Mouse (Mus musculus) right cerebral cortex, postnatal 4 days (tissue): ENCODE measurements at regions not wholly inside any gene's neighbourhood (a gene's known extent, or its start where the extent isn't known, plus 50 kb on each side); places are given as distances from the start of the nearest gene placed in this dataset.
"Not testable (repeated sequence)": the region's sequence is repeated elsewhere in the genome, so short reads cannot be mapped to it uniquely, and the experiment has no call there.

Source experiments
- DNase-seq: peaks from one replicate; pipeline ENCODE4 v3.0.0-alpha.2; 2022

DNA sequence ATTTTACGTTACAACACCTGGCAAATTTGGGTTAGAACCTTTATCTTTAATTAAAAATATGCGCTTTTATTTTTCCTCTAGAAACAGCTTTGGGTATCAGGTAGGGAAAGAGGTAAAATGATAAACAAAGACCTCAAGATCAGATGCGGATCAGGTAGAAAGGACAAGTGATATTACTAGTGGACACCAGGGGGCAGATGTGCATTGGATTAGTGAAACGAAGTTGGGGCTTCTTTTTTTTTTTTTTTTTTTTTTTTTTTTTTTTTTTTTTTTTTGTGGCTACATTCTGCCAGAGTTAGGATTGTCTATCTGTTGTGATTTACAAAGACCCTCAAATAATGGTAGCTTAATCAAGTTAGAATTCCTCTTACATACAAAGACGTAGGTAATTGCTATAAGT lies 153.8 kb downstream of the Cd109 start:
- peak; percentile 28 for DNase-seq

DNA sequence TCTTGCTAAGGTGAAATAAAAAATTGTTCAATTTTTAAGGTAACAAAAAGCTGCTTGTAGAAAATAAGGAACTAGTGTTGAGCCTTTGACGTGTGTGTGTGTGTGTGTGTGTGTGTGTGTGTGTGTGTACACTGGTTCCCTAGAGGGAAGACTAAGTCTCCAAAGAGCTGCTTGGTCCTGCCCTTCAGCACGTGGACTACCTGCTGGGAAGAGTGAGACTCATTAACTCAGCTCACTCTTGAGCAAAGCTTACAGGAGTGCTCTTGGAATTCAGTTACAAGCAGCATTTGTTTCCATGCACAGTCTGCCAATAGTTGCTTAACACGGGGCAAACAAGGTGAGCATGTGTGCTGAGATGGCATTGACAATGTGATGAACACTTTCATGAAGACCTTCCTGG lies 158.6 kb downstream of the Cd109 start:
- no peak for DNase-seq

DNA sequence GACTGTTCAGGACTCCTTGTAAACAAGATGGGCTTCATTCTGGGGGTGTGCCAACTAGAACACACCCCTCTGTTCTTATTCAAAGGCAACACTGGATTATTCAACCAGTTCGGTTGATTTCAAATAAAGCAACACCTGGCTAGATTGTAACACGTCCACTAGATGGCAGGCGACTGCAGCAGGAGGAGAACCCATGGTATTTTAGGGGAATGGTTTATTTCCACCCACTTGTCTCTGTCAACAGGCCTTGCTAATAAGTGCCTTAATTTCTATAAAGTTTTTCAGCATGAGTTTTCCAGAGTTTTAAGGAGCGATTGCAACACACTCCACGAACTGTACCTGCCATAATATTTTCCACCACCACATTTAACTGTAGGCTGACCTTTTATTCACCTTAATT lies 160.1 kb downstream of the Cd109 start:
- peak; percentile 58 for DNase-seq

DNA sequence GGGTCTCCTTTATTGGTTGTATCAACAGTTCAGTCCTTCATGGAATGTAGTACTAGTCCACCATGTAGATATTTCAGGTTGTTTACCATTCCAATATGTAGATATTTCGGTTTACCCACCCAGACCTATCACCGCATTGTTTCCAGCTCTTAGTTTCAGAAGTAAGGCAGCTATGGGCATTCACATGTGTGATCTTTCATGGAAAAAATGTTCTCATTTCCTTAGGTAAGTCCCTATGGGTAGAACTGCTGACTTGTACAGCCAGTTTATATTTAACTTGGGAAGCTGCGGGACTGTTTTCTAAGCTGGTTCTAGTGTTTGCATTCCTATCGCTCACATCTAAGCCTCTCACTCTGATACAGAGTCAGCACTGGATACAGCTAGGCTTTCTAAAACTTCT lies 165.2 kb downstream of the Cd109 start:
- no peak for DNase-seq

DNA sequence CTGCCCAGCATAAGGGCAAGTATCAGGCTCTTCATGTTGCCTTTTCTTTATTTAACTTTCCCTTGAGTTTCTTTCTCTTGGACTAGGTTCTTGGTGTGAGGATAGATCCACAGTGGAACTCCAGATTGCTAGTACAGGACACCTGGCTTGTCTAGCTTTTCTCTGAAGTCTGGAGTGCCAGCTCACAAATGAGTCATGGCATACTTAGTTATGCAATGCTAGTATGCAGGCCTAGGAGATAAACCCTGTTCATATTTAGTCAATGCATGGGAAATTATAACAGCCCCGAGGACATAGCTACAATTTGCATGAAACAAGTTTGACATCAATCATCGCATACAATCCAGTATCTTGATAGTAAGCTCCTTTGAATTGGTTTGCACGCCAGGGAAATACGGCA lies 167.0 kb downstream of the Cd109 start:
- no peak for DNase-seq

DNA sequence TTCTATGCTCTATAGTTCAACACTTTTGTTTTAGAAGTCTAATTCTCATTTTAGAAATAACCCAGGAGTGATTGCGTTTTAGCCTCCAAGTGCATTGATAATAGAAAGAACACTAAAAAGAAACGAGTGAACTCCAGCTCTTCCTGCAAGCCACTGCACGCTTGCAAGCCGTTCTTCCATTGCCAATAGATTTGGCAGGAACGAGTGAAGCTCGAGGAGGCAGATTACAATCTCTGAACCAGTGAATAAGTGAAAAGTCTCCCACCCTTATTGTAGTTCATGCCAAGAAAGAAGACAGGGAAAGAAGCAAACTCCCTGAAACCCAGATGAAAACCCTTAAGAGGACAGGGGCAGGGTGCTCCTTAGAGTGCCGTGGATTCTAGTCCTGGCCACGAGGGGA lies 167.5 kb downstream of the Cd109 start:
- DNase-seq = no peak

DNA sequence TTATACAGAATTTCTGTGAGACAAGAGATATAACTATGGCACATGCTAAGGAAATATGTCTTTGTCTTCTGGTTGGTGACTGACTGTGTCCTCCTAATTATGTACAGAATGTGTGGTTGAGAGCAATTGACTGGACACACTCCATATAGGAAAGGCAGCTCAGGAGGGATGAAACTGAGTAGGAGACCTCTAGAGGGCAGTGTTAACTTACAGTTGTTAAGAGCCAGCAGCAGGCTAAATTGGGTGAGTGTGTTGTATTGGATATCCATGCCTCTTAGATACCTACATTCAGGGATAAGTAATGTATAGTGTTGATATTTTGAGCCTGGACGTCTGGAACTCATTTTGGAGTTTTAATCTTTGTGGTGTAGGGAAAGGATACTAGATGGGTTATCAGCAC lies 172.5 kb downstream of the Cd109 start:
- DNase-seq = no peak

DNA sequence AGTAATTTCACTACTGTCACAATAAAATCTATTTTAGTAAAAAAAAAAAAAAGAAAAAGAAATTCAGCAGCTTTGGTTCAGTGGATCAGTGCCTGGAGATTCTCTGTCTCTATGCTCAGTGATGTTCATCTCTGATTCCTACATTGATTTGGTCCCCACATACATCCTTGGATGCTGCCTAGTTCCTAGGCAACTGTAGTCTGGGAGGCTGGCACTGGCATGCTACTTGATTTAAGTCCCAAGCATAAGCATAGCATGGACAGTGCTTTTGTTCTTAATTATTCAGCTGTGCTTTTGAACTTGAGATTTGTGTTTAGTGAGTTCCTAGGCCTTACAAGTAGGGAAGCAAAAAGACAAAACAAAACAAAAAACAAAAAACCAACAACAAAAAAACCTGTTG lies 174.4 kb downstream of the Cd109 start:
- peak; percentile 6 for DNase-seq

DNA sequence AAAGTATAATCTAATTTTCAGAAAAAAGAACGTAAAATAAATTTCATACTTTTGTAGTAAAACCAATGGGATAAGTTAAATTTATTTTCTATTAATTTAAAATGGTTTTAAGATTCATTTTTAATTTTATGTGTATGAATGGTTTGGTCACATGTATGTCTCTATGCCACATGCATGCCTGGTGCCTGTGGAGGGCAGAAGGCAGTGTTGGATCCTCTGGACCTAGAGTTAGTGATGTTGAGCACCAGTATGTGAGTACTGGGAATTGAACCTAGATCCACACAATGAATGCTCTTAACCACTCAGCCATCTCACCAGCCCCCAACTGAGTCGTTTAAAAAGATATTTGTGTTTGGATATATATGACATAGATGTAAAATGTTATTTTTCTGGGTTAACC lies 174.8 kb downstream of the Cd109 start:
- DNase-seq = no peak

DNA sequence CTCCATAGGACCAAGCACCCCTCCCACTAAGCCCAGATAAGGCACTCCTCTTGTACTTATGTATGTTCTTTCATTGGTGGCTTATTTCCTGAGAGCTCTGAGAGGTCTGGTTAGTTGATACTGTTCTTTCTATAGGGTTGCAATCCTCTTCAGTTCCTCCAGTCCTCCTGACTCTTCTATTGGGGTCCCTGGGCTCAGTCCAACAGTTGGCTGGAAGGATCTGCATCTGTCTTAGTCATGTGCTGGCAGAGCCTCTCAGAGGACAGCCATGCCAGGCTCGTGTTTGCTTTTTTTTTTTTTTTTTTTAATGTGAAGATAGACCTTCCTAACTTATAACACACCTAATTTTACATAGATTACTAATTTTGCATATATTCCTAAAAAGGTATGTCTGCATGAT lies 180.5 kb downstream of the Cd109 start:
- DNase-seq = no peak

DNA sequence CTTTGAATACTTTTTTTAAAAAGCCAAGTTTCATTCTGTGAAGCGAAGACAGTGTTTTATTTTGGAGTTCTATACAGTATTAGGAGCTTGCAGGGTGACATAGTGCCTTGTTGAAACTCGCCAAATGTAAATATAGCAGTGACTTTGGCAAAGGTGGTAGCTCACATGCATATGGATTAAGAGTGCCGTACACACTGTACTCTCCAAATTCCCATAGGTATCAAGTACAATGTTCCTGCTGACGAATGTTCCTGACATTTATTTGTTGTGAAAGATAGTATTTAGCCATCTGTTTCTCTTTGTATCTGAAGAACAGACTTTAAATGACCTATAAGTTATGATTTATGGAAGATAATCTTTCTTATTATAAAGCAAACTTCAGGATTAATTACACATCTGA lies 201.9 kb downstream of the Cd109 start:
- DNase-seq = no peak

DNA sequence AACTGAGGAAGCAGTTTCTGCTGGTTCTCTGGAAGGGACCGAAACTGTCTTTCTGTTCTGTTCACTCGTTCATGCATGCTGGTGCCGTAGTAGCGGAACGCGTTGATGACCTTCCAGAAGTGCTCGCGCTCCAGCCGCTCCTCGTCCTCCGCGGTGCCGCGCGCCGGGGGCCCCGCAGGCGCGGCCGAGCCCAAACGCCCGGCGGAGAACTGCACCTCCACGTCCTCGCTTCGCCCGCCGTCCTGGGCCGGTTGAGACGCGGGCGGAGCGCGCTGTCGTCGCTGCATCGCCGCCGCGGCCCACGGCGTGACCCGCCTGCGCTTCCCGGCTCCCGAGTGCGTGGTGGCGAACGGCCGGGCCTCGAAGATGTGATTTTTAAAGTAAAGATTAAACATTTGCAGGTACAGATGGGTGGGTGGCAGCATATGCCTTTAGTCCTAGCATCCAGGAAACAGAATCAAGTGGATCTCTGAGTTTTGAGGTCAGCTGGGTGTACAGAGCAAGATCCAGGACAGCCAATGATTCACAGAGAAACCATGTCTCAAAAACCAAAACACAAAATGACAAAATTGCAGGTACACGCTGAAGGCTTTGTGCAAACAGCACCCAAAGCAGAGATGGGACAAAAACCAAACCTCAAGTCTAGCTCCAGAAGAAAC lies 206.3 kb downstream of the Cd109 start:
- peak; percentile 2 for DNase-seq

DNA sequence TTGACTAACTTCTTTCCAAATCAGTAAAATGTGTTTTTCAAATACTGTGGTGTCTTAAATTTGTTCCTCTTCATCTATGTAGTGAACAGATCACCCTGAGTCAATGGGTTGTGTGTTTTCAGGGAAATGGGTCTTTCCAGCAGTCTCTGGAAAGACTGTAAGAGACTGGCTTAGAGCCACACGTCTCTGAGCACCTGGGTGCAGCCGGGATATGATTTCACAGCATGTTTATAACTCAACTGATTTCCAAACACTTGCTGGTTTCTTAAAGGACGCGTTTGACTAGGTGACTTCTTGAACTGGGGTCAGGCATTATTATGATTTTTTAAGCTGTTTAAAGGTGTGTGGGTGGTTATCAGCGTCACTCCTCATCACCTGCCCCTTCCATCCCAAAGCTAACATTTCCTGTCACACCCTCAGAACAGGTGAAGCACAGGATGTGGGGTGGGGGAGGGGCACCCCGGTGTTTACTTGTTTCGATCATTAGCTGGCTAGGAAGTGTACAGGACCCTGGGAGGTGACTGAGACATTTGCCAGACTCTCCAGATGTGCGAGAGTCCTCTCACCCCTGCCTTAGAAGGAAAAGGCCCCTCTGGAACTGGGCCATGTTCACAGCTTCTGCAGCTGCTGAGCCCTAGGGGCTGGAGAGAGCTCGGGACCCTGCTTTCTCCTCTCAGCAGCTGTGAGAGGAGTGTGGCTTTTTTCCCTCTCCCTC lies 229.8 kb downstream of the Cd109 start:
- no peak for DNase-seq

DNA sequence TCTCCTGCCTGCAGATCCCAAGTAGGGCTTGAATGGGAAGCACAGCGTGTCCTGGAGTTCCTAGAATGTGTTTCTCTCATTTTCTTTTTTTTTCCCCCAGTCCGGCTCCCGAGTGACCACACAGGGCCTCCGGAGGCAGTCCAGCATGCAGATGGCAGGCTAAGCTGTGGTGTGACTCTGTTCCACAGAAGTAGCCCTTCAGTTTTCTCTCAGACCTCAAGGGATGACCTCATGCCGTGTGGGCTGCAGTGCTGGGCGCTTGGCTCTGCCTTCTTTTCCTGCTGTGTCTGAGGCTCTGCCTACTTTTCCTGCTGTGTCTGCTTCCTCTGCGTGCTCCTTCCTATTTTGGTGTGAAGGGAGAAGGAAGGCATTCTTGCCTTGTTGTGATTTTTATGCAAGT lies 230.8 kb downstream of the Cd109 start:
- no peak for DNase-seq

DNA sequence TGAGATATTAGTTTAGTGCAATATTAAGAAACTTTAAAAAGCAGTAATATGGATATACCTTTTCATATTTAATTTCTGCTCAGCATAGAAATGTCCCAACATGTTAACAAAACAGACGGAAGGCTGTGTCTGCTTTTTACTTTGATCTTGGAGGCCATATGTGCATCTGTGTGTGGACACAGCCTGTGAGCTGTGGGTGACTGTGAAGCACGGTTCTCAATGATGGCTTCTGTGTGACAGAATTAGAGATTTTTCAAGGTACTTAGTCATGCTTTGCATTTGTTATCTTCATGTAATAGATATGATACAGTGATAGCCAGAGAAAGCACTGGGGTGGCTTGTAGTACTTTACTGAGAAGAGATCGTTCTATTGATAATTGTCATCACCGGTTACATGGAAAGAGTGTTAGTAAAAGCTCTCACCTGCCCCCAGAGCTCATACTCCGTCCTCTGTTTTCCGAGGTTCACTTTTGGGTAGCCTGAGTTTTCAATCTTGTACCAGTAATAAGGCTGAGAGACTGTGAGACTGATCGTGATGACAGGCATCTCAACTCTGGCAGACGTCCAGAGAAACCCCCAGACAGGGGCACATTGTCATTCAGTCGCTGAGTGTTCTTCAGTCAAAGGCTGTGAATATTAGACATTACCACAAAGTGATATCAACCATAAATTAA lies 232.7 kb downstream of the Cd109 start:
- no peak for DNase-seq

DNA sequence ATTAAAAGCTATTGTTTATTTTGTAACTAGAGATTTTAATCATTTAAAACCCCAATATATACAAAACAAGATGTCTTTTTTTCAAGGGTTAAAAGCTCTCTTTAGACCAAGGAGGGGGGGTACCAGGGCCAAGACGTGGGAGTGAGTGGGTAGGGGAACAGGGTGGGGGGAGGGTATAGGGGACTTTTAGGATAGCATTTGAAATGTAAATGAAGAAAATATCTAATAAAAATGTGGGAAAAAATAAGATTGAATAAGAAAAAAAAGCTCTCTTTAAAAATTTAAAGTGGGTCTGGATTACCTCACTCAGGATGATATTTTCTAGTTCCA lies 233.2 kb downstream of the Cd109 start:
- DNase-seq = not testable (repeated sequence)

DNA sequence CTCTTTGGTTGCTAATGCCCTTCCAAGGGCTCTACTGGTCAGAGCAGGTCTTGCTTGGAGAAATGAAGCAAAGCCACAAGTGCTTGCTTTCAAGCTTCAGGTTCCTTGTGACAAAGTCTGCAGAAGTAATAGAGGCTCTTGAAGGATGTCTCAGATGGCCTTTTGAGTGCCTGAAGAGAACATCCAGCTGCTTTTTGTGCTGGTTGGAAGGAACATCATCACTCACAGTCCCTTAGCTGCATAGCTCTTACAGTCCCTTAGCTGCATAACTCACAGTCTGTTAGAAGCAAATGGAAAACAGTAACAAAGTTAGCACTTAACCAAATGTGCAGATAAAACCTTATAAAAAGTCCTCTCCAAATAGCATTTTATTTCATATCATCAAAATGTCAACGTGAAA lies 241.6 kb downstream of the Cd109 start:
- no peak for DNase-seq

DNA sequence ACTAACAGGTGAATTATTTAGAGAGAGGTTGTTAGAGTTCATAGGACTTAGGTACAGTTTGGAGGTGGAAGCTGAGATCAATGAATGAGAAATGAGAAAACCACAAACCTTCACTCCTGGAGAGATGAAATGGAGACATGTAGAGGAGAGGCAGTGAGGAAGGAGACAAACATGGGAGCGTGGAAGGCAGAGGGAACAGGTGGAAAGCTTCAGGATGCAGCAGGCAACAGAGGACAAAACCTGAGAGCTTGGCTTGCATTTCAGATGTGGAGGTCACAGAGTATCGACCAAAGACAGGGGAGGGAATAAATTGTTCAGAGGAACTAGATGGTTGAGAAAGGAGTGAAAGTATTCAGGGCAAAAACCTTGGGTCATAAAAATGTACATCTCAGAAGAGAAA lies 244.6 kb downstream of the Cd109 start:
- DNase-seq = no peak

DNA sequence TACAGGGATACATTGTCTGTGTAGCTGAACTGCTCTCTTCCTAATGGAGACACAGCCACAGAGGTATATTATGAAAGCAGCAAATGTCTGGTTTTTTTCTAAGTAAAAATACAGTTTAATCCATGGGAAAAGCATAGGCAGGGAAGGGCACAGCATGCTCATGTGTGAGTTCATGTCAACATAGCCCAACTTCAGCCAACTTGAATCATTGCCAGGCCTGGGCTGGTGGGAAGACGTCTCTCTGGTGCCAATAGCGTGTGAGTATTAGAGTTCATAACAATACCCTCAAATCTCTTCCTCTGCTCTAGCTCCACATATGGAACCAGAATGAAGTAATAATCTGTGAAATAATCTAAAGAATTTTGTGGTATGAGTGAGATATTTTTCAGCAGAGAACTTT lies 257.2 kb downstream of the Cd109 start:
- DNase-seq = no peak

DNA sequence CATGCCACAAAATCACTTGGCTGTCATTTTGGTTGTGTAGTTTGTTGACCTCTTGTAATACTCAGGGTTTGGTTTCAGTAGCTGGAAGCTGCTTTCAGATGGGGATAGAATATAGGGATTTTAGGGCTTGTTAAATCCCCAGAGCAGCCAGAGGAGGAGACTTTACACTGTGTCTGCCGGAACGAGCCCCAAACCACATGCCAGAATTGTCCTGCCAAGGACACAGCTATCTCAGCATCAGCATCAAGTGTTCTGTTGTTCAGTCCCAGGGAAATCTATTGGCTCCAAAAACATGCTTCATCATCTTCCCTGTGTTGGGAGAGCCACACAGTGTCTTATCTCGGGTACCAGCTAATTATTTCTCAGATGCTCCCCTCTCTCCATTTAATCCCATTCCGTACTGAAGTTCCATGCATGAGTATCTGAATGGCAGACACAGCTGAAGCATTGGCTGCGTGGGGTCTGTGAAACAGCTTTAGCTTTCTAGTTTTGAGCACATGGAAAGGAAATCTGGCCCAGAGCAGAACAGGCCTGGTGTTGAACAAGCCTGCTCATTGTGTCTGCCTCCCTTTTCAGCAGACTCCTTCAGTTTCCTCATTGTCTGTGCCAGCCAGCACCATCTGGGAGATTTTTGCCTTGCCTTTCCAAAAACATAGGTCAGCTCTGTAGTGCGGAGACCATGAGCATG lies 264.8 kb downstream of the Cd109 start:
- peak; percentile 32 for DNase-seq

DNA sequence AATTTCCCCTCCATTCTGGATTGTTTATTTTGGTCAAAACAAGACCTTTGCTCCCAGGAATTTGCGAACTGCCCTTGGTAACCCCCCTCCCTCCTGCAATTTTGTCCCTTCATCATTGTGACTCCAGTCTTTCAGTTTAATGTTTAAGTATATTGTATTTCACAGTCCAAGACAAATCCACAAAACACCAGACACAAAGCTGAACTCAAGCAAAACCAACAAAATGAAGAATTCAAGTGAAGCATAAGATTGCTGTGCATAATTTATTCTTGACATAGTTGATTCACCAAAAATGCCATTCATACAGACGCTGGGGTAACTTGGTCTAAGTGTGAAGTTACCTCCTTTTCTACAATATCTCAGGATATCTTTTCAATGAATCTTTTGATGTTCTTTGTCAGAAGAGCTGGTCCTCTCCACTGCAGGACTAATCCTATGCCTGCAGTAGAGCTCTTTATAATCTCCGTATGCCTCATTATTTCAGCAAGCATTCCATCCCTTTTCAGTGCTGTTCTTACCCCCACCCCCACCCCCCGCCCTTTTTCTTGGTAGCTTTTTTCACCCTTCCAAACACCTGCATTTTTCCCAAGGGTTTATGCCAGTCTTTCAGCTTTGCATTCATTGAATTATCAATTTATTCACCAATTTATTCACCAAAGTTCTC lies 265.4 kb downstream of the Cd109 start:
- DNase-seq = no peak

DNA sequence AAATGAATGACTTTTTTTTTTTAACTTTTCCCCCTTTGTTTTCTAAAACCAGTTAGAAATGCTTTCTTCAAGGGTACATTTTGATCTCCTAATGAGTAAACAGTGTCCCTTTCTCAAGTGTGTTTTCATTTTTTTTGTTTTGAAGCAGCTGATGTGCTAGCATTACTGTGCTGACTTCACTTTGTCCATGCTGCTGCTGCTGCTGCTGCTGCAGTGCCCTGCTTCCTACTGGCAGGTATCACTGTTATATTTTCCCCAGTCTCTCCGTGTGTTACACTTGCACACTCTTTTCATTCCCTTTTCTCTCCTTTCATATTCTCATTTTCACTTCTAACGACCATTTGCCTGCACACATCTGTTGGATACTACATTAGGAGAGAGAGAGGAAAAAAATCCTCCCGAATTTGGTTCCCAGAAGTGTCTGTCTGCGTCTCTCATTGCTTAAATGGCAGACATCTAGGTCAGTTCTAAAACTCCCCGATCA lies 266.0 kb downstream of the Cd109 start:
- DNase-seq = no peak

DNA sequence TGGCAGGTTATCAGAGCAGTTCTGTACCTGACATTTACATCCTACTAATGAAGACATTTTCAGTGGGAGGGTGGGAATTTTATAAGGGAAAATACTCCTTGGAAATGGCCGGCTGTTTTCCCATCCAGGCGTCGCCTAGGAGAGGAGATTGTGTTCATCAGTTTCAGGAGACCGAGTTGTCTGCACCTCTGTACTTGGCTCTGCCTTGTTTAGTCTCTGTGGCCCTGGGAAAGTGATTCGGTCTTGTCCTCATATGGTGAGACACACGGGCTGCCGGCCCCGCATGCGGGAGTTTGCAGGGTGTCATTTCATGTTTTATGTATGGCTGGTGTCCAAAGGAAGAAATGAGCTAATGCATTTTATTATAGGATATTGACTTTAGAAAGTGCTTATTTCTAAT lies 287.9 kb downstream of the Cd109 start:
- DNase-seq = no peak
